Mouse (Mus musculus) spleen, embryonic (tissue): Measurements from ENCODE around the gene Xpo1.
"Not testable (repeated sequence)": the region's sequence is repeated elsewhere in the genome, so short reads cannot be mapped to it uniquely, and the experiment has no call there.

Source experiments
- CTCF ChIA-PET: fragments of 350-600 bp; sonication (Branson Sonifier 250); formaldehyde crosslinking; loops from one replicate; lab custom pipeline; 2022; lab: Charles Lee

Gene Xpo1

DNA sequence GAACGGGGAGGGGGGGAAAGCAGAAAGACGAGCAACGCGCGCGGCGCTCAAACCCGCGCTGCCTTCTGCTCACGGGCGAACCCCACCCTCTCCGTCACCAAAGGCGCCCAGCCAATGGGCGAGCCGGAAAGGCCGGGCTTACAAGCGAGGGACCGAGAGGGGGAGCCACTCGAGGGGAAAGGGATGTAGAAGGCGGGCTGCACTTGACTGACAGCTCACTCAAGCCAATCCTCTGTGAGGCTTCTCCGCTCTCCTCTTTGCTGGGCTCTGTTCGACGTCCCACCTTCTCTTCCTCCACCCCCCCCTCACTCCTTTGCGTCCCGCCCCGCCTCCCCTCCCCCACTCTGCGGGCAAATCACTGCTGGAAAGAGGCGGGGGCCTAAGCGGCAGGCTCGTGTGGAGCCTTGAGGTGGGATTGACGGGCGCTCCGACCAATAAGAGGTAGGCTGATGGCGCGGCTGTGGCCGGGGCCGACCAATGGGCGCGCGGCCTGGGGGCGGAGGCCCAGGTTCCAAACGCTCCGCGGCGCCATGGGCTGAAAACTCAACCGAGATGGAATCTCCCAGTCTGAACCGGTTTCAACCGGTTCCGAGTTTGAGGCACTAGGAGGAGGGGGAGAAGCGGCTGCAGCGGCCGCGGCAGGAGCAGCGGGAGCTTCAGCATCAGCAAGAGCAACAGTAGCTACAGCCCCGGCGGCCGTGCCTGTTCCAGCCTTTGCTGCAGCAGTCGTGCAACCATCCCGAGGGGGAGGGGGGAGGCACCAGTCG, at the start of gene Xpo1:
TSS of gene Xpo1 (plus strand) at position 615 of the 767 bp plus-strand sequence.
- CTCF ChIA-PET: interaction anchor here (0.6 kb wide), 3 partner anchors 54 to 246 kb away, joined by 3 to 4 read pairs (median 4); no protein-coding TSS in a partner anchor

DNA sequence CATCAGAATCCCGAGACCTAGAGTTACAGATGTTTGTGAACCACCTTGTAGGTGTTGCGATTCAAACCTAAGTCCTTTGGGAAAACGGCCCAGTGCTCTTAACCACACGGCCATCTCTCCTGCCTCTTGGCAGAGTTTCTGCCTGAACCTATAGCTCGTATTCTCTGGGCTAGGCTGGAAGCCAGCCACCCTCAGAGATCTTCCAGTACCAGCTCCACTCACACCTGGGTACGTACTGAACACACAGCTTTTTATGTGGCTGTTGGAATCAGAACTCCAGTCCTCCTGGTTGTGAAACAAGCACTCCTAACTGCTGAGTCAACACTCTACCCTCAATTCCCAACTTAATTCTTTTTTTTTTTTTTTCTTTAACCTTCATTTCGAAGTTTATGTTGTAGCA, 46.1 kb upstream of the Xpo1 start:
- CTCF ChIA-PET: no interaction called here

DNA sequence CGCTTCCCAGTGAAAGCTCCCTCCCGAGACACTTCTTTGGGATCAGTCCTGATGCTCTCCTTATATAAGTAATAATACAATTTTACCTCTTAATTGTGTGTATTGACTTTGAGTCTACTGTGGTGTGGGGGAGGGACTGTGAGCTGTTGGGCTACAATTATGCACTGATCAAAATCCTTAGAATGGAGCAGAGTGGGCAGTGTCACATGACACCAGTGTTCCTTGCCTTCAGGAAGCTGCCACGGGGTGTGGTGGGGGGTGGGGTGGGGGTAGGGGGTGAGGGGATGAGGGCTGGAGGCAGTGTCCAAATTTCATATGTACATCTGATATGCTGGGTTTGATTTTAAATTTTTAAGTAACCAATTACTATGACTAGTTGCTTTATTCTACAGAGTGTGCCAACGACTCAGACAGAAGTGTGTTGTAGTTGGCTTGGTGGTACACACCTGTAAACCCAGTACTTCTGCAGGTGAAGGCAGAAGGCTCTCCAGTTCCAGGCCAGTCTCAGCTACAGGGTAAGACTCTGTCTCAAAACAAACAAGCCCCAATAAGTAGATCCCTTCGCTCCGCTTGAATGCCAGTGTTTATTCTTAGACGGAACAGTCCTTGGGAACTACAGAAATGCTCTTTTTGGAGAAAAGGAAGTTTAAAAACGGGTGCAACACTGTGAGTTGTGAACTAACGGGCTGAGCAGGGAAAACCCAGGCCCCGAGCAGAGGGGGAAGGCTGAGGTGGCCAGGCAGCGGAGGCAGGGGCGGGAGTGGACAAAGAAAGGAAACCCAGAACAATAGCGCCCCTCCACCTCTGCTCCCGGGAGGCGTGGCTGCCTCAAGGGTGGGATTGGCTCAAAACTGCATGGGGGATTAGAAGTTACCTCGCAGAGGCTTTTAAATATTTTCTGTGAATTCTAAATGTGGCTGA, 45.0 kb upstream of the Xpo1 start:
- CTCF ChIA-PET: no interaction called here

DNA sequence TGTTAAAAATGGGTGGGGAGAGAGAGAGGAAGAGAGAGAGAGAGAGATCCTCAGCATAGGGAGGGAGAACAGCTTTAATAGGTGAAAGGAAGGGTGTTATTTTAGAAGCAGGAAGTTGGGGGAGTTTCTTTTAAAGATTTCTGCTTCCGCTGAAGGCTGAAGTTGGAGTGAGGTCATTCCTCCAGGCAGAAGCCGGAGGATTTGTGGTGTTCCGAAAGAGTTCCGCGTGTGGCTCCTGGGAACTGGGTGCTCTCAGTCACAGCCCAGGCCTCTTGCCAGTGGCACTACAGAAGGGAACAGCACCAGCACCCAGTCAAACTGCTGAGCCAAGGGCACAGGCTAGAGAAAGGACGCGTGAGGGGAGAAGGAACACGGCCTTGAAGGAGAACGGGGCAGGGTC, 38.4 kb upstream of the Xpo1 start:
- CTCF ChIA-PET: no interaction called here

DNA sequence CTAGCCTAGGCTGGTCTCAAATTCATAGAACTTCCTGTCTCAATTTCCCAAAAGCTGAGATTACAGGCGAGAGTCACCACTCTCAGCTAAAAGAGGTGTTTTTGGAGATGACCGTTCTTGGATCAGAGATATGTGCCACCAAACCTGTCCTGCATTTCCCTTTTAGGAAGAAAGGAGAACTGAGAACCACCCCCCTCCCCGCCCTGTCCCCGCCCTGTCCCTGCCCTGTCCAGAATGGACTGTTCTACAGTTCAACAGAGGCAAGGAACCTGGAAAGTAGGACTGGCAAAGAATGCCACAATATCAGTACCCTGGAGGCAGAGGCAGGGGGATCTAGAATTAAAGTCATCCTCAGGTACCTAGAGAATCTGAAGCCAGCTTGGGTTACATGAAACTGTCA, 19.8 kb upstream of the Xpo1 start:
- CTCF ChIA-PET: no interaction called here

DNA sequence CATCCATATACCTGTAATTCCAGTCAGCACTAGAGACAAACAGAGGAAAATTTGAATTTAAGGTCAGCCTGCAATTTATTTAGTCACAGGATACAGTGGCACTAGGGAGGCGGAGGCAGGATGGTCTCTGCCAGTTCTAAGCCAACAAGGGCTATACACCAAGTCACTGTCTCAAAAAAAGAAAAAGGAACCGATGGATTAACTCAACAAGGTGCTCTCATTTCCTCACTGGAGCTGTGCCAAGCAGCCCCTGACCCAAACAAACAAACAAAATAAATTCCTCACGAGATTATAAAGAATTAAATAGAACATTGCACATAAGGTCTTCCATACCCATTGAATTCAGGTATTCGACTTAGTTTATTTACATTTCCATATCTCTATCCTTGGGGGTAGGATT, 1.9 kb upstream of the Xpo1 start:
- CTCF ChIA-PET: no interaction called here

DNA sequence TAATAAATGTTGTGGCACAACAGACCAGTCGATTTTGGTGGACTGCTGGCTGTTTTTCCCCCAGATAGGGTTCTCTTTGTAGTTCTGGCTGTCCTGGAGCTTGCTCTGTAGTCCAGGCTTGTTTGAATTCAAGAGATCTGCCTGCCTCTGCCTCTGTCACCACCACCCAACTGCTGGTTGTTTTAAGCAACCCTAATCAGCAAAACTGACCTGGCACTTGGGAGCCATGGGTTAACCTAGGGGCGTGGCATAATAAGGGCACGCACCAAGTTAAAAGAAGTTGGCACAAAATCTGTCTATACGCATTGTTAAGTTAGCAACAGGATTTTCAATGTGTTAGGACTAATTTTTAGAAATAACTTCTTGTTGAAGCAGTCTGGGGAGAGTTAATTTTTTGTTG, 1.3 kb upstream of the Xpo1 start:
- CTCF ChIA-PET: interaction anchor here (0.6 kb wide), 1 partner anchor 55 kb away, joined by 3 read pairs; no protein-coding TSS in a partner anchor

DNA sequence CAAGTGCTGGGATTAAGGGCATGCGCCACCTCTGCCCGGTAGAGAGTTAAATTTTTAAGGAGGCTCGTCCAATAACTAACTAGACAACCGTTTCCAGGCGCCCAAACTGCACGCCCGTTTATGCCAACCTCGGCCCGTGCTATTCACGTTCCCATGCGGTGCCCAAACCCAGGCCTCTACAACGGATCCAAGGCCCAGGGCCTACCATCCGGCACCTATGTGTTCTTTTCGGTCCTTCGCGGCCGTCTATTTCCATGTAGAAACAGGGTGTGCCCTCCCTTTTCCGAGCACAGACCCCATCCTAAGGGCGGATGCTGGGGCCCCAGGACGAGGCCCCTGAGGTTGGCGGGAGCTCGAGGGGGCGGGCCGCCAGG, 801 bp upstream of the Xpo1 start:
- CTCF ChIA-PET: interaction anchor here (0.6 kb wide), 1 partner anchor 55 kb away, joined by 3 read pairs; no protein-coding TSS in a partner anchor

DNA sequence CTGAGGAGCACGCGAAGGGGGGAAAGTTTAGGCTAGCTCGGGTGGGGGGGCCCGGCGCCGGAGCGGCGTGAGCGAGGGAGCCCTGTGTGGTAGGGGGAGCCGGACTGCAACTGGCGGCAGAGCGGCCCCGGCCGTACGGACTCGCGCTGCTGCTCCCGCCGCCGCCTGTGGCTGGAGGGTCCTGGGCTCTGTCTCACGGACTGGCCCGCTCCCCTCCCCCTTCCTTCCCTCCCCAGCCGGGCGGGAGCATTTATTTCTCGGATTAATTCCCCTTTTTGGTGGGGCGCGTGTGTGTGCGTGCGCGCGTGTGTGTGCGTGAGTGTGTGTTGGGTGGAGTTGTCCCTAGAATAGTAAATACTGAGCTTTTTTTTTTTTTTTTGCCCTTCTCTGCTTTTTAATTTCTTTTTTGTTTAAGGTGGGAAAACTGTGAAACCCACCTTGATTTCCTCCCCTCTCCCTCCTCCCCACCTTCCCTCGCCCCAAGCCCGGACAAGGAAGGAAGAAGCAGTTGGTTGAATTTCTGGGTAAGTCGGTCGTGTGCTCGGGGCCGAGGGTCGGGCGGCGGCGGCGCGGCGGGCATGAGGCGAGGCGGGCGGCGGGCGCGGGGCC, 457 bp downstream of the Xpo1 start:
- CTCF ChIA-PET: interaction anchor here (0.6 kb wide), 2 partner anchors 89 to 247 kb away, joined by 4 read pairs; no protein-coding TSS in a partner anchor

DNA sequence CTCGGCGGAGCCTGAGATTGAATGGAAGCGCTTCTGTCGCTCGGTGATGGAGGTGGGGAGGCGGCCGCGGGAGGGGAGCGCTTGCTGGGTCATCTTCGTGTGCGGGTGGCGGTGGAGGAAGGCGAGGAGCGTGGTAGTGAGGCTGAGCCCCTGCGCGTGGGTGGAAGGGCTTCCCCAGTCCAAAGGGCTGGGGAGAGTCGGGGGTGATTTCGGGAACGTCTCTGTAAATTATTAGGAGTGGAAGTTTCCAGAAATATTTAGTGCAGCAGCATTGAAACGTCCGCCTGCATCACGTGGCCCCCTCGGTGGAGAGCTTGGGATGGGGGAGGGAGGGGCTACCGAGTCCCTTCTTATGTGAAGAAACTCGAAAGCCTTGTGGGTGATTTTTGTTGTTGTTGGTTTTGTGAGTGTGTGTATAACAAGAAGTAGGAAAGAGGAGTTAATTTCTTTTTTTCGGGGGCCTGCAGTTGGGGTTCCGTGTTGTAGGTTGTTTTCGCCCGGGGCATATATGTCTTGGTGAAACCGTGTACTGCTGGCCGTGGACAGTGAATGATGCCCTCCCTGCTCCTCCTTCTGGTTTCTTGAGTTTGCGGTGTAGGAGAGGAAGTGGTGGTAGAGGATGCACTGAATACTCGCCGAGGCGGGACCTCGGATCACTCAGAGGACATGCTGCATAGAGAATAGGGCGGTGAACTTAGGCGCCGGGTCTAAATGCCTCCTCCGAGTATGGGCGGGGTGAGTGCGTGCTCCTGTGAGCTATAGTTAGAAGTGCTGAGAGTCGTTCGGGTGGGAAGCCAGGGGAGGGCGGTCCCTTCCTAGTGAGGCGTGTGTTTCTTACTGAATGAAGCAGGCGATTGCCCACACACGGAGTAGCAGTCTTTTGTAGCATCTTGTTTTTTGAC, 1.2 kb downstream of the Xpo1 start:
- CTCF ChIA-PET: no interaction called here

DNA sequence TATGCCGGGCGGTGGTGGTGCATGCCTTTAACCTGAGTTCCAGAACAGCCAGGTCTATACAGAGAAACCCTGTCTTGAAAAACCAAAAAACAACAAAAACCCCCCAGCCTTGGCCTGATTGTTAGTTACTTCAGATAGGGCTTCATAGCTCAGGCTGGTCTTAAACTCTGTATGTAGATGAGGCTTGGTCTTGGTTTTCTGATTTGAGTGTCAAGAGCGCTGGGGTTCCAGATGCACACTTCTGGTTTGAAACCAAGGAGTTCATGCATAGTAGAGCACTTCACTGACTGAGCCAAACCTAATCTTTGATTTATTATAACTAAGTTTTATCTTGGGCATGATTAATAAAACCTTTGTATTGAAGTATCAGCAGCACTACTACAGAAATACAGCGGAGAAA, 3.2 kb downstream of the Xpo1 start:
- CTCF ChIA-PET: no interaction called here

DNA sequence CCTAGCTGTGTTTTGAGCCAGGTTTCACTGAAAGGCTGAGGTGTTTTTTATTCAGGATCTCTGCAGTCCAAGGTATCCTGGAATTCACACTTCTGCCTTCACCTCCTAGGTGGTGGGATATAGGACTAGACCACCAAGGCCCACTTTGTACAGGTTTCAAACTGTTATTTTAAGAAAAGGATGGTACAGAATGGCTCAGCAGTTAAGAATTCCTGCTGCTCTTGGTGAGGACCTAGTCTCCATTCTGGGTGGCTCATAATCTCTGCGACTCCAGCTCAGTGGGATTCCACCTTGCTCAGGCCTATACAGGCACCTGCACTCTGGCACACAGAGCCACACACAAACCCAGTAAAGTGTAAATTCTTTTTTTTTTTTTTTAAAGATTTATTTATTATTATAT, 3.6 kb downstream of the Xpo1 start:
- CTCF ChIA-PET: no interaction called here

DNA sequence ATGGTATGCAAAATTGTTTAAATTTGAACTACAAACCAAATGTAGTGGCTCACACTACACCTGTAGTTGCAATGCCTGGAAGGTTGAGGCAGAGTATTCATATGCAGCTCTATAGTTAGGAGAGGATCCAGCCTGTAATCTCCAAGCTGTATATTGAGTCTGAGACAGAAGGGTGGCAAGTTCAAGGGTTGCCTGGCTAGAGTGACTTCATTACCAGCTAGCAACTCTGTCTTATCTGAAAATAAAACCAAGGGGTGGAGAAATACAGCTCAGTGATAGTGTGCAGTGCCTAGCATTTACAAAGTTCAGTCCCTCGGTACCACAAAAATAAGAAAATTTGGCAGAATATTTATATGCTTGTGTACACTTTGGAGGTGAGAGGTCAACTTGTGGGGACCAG, 4.3 kb downstream of the Xpo1 start:
- CTCF ChIA-PET: no interaction called here

DNA sequence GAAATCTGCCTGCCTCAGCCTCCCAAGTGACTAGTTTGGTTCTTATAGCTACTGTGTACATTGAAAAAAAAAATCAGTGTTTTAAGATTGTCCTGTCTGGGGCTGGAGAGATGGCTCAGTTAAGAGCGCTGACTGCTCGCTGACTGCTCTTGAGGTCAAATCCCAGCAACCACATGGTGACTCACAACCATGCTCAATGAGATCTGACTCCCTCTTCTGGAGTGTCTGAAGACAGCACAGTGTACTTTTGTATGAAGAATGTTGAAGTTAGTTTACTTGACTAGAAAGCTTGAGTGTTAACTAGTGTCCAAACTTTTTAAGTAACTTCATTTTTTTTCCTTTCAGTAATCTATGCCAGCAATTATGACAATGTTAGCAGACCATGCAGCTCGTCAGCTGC, 5.6 kb downstream of the Xpo1 start:
- CTCF ChIA-PET: no interaction called here

DNA sequence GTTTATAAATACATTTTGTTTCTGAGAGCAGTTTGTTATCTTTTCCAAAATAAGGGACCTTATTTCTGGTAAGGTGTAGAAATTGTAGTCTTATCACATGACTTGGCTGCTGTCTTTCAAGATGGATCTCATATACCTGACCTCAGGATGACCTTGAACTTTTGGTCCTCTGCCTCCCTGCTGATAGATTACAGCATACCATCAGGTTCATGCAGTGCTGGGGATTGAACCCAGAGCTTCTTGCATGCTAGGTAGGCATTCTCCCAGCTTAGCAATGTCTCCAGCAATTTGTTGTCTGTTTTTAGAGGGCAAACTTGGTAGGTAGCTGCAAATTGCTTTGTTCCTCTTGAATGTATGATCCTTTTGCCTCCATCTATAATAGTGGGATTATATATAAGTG, 9.1 kb downstream of the Xpo1 start:
- CTCF ChIA-PET: no interaction called here

DNA sequence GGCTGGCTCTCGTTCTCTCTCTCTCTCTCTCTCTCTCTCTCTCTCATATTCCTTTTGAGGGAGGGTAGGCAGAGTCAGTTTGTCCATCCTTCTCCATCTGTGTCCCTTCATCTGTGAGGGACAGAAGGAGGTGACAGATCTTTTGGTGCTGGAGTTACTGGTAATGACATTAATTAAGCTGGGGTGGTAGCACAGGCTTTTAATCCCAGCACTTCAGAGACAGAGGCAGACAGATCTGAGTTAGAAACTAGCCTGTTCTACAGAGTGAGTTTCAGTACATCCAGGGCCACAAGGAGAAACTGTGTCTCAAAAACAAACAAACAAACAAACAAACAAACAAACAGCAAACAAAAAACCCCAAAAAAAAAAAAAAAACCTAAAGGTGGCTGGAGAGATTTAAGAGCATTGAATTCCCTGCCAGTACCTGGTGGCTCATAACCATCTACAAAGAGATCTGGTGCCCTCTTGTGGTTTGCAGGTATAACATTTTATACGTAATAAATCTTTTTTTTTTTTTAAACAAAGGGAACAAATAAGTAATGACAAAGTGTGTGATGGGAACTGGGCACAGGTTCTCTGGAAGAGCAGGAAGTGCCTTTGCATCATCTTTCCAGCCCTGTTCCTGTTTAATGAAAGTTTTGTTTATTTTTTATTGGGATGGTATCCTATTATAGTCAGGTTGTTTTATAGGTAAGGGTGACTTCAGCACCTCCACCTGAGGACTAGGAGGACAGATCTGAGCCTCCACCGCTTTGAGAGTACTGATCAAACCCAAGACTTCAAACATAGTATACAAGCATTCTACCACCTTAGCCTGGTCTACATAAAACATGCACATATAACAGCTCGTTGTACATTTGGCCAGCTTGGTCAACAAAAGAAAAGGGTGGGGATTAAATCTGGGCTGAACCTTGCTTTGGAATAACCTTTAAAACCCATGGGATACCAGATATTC, 16.2 kb downstream of the Xpo1 start:
- CTCF ChIA-PET: no interaction called here

DNA sequence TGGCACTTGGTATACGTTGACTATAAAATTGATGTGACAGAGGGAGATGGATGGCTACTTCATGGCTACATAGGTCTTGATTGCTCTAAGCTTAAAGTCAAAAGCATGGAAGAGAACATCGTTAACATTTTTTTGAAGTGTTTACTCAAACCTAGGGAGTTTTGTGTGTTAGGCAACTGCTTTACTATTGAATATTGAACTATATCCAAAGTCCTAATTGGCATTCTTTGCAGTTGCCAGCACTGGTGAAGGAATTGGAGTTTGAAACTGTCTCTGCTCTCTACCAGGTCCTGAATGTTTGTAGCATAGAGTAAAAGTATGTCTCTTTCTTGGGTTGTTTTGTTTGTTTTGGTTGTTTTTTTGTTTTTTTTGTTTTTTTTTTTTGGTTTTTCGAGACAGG, 19.9 kb downstream of the Xpo1 start:
- CTCF ChIA-PET: interaction anchor here (0.6 kb wide), 1 partner anchor 131 kb away, joined by 4 read pairs; no protein-coding TSS in a partner anchor

DNA sequence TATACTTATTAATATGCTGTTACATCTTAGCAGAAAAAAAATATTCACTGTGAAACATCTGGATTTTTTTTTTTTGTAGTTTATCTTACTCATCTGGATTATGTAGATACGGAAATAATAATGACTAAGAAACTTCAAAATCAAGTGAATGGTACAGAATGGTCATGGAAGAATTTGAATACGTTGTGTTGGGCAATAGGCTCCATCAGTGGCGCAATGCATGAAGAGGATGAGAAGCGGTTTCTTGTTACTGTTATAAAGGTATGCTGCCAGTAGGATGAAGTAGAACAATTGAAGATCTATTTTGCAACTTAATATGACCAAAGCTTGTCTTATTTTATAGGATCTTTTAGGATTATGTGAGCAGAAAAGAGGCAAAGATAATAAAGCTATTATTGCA, 28.6 kb downstream of the Xpo1 start:
- CTCF ChIA-PET: interaction anchor here (0.8 kb wide), 1 partner anchor 11 kb away, joined by 5 read pairs; no protein-coding TSS in a partner anchor

DNA sequence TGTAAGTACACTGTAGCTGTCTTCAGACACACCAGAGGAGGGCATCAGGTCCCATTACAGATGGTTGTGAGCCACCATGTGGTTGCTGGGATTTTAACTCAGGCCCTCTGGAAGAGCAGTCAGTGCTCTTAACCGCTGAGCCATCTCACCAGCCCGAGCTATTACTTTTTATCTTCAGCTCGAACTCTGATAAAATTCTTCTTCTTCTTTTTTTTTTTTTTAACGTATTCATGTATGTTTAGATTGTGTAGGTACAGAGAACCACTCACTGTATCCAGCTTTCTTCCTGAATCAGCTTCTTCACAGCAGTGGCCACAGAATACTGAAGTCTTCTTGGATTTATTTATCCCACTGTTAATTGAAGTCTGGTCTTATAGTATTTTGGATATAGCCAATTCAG, 33.0 kb downstream of the Xpo1 start:
- CTCF ChIA-PET: not testable (repeated sequence)

DNA sequence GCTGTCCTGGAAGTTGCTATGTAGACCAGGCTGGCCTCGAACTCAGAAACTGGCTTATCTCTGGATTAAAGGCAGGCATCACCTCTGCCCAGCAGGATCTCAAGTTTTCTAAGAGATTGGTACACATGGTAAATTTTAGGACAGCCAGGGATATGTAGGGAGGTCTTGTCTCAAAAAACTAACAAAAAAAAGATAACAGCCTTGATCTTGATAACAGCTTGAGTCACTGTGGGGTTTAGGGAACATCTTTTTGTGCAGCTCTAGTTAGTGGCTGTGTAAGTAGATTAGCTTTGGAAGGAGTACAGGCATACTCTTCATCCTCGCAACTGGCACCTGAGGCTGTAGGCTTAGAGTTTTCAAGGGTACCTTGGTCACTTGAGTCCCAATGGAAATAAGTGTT, 41.5 kb downstream of the Xpo1 start:
- CTCF ChIA-PET: no interaction called here
